Mouse (Mus musculus) urinary bladder, adult 18-20 months (tissue): ENCODE data around the gene Clip2.
"Not testable (repeated sequence)": the region's sequence is repeated elsewhere in the genome, so short reads cannot be mapped to it uniquely, and the experiment has no call there.

Experiments
- DNase-seq, 2 experiments: peaks; one replicate each; pipeline ENCODE4 v3.0.0; 2022; ENCODE audit warnings: low spot score in 2 of 2, mixed read lengths in 2 of 2

The Clip2 gene

DNA sequence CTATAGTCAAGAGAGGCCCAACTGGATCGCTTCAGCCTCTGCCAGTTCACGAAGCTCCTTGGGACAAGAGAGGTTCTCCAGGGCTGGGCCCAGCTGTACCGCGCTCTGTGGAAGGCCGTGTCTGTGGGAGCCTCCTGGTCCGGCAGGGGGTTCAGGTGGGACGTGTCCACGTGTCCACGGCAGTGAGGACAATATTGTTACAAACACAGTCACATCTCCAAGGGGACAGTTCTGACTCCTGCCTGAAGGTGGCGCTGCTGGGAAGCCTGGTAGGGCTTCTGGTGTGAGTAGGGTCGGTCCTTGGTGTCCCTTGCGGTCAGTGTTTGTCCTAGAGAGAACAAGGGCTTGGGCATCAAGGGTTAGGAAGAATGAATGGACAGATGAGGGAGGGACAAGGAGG lies 61.8 kb downstream of the Clip2 start:
- DNase-seq: no peak

DNA sequence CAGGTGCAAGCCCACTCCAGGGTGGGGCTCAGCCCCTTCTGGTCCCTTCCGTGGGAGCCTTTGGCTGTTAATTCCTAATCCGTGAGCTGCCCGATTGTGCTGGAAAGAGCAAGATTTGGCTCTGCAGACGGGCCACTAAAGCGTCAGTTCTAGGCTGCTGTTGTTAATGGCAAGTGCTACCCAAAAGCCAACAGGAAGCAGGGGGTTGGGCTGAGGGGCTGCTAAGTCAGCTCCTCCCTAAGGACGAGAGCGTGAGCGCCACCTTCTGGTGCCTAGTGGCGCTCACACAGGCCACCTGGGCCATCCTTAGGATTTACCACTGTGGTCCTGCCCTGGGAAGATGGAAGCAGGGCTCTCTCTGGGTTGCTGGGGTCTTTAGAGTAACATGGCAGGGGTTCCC lies 62.7 kb downstream of the Clip2 start:
- DNase-seq: no peak

DNA sequence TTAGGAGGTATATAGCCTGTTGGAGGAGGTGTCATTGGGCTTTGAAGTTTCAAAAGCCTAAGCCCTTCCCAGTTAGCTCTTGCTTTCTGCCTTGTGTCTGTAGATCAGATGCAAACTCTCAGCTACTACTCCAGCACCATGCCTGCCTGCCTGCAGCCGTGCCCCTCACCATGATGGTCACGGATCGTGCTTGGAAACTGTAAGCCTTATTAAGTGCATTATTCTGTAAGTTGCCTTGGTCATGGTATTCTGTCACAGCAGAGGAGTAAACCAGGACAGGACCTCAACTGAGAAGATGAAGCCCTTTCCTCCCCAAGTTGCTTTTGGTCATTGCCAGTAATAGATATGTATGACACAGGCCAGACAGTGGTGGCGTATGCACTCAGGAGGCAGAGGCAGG lies 63.6 kb downstream of the Clip2 start:
- DNase-seq: no peak

DNA sequence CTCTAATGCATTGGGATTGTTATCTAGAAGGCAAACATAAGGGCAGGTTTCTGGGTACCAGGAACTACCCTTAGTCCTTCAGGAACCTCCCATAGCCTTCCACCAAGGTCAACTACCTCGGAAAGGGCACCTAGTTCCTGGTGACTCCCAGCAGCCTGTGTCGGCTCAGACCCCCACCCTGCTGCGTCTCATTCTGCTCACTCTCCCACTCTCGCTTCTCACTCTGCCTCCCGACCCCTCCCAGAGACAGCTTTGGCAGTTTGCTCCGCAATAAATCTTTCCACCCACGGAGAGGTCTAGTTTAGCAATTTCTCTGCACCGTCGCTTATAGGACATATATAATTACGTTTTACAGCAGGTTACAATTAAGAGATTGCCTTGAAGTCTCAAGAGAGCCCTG lies 64.2 kb downstream of the Clip2 start:
- DNase-seq: no peak

DNA sequence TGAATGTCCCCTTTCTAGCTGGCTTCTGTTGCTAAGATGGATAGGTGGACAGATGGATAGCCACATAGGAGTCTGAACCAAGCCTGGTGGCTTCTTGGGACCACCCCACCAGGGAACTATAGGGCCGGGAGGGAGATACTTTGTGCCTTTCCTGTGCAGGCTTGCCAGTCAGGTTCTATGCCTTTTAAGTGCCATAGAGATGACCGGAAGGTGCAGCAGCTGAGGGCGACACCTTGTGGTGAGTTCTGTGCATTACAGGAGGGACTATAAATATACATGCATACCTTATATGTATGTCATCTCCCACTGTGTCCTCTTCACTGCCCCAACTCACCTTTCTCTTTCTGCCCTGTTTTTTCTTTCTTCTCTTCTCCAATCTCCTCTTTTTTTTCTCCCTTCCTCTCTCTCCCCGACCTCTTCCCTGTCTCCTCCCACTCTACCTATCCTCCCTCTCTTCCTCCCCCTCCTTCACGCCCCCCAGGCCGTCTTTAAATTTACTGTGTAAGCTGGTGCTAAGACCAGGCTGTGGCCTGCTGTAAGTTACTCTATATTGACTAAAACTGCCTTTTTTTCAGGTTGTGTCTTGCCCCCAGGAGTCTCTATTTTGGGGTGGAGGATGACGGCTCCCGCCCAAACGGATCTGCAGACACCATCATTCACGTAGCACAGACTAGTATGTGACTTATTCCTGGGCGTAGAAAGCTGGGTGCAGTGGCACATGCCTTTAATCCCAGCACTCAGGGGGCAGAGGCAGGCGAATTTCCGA lies 66.2 kb downstream of the Clip2 start:
- no peak for DNase-seq

DNA sequence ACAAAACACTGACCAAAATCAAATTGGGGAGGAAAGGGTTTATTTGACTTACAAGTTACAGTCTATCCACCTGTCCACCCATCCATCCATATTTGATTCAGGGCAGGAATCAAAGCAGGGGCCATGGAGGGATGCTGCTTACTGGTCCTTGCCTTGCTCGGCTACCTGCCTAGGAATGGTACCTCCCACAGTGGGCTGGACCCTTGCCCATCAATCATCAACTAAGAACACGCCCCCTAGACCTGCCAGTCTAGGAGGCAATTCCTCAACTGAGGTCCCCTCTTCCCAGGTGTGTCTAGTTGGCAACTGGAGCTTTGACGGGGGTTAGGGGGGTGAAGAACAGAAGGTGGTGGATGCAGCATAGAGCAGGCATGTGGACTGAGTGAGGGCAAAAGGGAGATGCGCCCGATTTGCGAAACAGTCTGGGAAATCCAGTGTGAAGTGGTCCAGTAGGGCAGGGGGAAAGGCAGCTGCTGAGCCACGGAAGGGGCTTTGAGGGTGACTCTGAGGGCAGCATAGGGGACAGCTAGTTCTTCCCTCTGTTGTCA lies 67.0 kb downstream of the Clip2 start:
- DNase-seq: no peak

DNA sequence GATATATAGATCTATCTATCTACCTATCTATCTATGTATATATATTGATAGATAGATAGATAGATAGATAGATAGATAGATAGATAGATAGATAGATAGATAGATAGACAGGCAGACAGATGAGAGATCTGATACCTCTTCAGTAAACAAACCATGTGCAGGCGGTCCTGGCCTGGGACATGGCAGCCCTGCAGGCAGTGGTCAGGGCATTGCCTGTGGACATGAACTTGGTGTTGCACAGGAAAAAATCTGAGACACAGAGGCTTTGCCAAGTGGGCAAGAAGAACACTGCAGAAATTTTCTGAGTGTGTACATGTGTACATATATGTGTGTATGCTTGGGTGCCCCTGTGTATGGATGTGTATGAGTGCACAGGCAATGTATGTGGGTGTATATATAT lies 68.9 kb downstream of the Clip2 start:
- DNase-seq: no peak

DNA sequence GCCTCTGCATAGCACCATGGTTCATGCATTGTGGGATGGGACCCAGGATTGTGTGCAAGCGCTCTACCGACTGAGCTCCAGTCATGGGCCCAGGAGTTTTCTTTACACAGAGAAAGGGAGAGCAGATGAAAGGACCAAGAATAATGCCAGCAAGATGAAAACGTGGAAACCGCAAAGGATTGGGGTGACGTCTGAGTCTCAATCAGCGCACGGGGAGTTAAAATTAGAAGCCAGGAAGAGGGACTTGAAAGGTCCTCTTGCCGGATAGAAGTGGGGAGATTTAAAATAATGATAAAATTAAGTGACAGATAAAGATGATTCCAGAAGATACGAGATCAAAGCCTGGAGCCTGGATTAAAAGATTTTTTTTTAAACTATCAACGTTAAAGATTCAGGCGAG lies 69.9 kb downstream of the Clip2 start:
- no peak for DNase-seq

DNA sequence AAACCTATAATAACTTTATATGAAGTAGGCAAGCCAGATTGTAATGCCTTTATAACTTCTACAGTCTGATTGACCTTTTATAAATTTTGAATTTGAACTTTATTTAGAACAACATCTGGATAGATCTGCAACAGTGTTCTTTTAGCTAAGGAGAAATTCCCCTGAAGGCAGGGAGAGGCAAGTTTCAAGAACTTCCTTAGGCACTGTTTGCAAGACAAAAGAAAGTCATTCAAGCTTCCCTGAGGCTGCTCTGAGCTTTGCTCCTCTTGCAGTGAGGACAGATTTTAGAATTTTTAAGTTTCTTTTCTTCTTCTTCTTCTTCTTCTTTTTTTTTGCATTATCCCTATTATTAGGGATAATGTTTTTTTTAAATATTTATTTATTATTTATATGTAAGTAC lies 73.3 kb downstream of the Clip2 start:
- not testable (repeated sequence) for DNase-seq

DNA sequence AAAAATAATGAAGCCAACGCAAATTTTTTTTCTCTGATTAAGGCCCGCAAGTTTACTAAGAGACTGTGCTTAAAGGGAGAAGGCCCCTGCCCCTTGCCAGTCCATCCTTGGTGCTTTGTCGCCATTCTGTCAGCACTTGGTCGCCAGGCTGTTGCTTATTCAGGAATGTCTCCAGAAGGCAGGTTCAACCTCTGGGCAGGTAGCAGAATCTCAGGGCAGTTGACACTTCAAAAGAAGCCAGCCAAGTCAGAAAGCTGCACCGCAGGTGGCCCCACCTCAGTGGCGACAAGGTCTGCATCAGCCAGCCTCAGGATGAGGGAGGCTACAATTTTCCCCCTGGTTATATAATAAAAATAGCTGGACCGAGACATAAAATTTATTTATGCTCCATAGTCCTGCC lies 76.5 kb downstream of the Clip2 start:
- not testable (repeated sequence) for DNase-seq

DNA sequence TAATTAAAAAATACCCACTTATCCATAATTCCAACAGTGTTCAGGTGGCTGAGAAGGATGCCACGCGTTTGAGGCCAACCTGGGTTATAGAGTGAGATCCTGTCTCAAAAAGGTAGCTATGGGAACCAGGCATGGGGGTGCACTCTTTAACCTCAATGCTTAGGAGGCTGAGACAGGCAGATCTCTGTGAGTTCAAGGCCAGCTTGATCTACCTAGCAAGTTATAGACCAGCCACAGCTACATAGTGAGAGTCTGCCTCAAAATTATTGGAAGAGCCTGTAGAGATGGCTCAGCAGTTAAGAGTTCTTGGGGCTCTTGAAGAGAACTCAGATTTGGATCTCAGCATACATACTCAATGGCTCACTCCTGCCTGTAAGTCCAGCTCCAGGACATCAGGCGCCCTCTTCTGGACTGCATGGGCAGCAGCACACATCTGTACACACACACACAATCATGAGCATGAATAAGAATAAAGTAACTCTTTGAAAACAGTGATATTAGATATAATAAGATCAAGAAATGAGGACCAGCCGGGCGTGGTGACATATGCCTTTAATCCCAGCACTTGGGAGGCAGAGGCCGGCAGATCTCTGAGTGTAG lies 77.1 kb downstream of the Clip2 start:
- DNase-seq: no peak

DNA sequence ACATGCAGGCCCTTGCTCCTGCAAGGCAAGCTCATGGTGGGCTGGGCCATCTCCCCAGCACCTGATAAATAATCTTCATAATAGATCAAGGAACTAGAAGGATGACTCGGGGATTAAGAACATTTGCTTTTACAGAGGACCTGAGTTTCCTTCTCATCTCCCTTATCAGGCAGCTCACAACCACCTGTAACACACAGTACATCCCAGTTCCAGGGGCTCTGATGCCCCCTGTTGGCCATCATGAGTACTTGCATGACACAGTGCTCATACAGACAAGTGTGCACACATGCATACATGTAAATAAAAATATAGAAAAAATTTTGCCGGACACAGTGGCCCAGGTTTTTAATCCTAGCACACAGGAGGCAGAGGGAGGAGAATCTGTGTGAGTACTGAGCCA lies 78.3 kb downstream of the Clip2 start:
- no peak for DNase-seq

DNA sequence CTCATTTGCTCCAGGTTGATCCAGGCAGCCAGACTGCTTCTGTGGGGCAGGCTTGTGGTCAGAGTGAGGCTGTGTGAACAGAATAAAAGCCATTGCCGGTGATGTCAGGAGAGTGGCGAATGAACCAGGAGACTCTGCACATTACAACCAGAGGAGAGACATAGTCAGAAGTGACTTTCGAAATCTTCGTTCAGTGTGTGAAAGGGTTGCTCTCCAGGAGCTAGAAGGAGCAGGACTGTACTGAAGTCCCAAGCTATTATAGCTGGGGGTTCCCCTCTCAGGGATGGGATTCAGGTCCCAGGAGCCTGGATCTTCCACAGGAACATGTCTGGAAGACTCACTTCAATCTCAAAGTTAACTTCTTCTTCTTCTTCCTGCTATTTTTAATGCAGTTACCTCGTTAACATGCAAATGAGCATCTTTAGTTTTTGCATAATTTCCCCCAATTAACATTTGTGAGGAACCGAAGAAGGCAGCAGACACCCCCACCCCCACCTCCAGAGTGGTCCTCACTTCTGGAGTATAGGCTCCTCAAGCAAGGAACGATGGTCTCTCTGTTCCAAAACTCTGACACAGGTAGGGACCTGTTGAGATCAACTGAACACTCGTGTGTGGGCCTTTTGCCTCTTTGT lies 81.6 kb downstream of the Clip2 start:
- no peak for DNase-seq

DNA sequence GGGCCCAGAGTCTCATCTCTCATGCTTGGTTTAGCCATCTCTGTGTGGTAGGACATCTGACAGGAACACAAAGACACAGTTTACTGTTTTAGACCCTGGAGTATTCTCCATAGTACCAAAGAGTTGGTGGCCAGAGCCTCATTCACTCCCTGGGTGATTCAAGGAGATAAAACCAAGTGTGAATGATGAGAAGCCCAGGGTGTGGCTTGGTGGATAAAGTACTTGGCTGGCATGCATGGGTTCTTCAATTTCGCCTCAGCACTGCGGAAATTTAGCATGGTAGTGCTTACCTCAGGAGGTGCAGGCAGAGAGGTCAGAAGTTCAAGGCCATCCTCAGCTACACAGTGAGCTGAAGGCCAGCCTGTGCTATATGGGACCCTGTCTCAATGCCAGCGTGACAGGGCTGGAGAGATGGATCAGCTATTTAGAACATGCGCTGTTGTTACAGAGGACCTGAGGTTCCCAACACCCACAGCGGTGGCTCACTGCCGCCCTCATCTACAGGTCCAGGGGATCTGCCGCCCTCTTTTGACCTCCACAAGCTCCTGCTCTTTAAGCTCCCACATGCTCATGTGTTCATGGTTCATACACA lies 82.6 kb downstream of the Clip2 start:
- DNase-seq: no peak

DNA sequence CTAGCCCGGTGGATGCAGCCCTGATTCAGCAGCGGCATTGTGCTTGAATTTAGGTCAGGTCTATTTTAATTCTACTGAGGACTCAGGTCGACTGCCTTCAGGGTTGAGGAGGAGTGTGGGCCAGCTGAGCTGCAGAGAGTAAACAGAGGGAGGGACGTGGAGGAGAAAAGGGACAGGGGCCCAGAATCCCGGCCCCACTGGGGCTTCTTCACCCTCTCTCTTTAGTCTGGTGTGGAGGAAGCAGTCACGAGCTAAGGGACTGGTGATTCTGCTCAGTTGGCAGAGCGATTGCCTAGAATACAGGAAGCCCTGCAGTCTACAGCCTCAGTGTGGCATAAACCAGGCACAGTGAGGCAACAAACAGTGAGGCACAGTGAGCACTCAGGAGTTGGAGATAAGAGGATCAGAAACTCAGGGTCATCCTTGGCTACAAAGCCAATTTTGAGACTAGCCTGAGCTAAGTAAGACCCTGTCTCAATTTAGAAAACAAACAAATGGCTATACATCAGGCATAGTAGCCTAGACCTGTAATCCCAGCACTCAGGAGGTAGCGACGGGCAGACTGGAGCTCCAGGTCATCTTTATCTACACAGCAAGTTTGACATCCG lies 84.0 kb downstream of the Clip2 start:
- DNase-seq: no peak

DNA sequence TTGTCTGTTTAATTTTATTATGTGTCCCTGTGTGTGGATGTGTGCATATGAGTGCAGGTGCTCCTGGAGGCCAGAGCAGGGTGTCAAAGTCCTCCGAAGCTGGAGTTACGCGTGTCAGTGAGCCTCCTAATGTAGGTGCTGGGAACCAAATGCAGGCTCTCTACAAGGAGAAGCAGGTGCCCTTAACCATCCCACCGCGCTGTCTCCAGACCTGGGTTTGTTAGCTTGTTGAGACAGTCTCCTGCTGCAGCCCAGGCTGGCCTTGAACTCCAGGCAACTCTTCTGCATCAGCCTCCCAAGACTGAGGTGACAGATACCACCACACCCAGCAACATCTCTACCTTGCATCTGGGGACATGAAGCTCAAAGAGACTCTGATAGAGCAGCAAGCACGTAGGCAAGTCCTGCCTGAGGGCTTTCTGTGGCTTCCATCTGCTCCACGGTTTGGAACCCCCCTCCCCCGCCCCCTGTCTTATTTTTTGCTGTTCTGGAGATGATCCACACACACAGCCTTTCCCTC lies 85.1 kb downstream of the Clip2 start:
- DNase-seq: no peak

DNA sequence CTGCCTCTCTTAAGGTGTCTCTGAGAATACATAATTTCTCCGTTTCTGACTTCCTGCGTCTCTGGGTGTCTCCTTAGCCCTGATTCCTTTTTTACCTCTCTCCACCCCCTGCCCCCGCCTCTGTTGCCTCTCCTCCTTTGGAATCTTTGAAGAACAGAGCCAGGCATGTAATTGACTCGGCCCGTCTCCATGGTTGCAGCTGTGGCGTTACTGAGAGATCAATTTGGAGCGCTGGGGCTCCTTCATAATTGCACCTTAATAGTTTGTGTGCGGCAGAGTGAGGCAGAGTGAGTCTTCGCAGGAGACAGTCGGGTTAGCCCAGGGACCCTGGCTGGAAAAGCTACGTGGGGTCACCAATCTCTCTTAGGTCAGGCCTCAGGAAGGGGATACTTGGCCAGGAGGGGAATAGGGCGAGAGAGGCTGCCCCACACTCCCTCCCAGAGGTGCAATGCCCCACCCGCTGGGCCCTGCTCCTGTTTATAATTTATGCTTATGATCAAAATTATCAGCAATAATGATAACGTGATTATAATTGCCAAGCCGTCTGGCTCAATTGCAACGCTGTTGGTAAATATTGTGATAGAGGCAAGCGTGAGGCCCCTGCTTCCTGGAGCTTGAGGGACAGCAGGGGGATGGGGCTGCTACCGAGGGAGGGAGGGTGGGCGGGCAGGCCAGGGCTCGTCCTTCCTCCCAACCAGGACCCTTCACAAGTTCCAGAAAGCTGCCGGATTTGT lies 85.8 kb downstream of the Clip2 start:
- no peak for DNase-seq

DNA sequence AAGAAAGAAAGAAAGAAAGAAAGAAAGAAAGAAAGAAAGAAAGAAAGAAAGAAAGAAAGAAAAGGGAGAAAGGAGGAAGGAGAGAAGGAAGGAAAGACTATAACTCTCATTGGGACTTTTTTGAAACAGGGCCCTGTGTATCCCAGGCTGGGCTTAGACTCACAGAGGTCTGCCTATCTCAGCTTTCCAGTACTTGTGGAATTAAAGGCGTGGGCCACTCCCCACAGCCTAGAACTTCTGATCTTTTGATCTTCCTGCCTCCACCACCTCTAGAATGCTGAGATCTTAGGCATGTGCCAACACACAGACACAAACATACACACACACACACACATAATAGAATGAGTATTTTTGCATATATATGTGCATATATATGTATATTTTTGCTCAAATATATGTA lies 87.0 kb downstream of the Clip2 start:
- no peak for DNase-seq

DNA sequence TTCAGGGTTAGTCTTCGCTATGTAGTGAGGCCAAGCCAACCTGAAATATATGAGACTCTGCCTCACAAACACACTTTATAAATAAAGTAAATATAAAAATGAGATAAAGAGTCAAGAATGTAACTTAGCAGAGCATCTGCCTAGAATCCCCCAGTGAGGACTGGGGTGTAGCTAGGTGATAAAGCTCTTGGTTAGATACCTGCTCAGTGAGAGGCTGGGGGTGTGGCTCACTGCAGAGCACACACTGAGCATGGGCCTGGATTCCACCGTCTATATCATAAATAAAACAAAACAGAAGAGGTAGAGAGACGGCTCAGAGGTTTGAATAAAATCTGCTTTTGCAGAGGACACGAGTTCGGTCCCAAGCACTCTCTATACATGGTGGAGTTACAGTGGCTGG lies 88.0 kb downstream of the Clip2 start:
- DNase-seq: no peak

DNA sequence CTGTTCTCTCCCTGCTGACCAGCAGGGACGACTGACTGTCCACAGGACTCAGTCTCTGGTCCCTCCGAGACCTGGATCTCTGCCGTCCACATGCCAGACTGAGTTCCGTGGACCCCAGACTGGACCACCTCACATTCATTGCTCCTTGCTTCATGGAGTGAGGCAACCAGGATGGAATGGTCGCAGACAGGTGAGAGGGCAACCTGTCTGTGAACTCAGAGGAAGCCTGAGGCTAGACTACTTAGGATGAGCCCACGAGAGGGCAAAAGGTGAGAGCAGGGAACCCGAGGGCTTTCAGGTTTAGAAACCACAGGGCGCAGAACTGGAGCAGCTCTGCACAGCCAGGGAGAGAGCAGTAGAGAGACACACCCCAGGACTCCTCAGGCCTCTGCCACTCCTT lies 89.5 kb downstream of the Clip2 start:
- no peak for DNase-seq

DNA sequence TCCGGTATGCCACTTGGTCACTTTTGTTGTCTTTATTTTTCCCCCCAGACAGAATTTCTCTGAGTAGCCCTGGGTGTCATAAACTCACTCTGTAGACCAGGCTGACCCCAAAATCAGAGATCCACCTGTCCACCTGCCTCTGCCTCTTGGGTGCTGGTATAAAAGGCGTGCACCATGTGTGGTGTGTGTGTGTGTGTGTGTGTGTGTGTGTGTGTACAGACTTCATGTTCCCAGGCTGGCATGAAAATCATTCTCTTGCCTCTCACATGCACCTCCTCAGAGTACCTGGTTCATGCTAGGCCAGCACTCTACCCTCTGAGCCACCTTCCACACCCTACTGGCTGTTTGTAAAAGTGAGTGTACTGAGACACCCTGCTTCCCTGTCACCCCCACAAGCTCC lies 89.9 kb downstream of the Clip2 start:
- DNase-seq: no peak
